In genomic region chr6:116264836-116265235, GRCm38 (mm10) we compare ENCODE assay signal across 8 mouse cellular contexts. TPM values are rescaled to one million over a fixed set of nuclear protein-coding genes. Genes with fewer than 3 reads are reported as not detected.
DNase-seq lines count a peak whose midpoint lies in the region; ATAC-seq and TF ChIP-seq lines count a peak whose summit lies in the region.

No protein-coding gene starts in this region.

- H3K4me3 ChIP-seq in heart, postnatal 0 days (ENCODE audit: low read depth, low read length), result peak overlapping the region; percentile 72; the same call in 1 of the 2 replicates
- peak overlapping the region; percentile 48 for H3K4me3 ChIP-seq in bone marrow, adult 2 months (replicated peaks; ENCODE audit: control insufficient read depth, low read depth, low read length)
- H3K4me3 ChIP-seq in hindbrain, embryonic 14.5 days (replicated peaks; ENCODE audit: low read length), result peak overlapping the region; percentile 66
- peak overlapping the region; percentile 59 for H3K4me3 ChIP-seq in midbrain, embryonic 15.5 days

- H3K4me2 ChIP-seq in heart, postnatal 0 days (ENCODE audit: low read depth, low read length), result peak overlapping the region; percentile 97; the same call in 1 of the 2 replicates
- peak overlapping the region; percentile 73 for H3K4me2 ChIP-seq in hindbrain, embryonic 14.5 days (replicated peaks)
- peak overlapping the region; percentile 67 for H3K4me2 ChIP-seq in midbrain, embryonic 15.5 days

- no peak for TF ChIP-seq POLR2A in bone marrow, adult 2 months (IDR thresholded peaks at IDR 0.05; ENCODE audit: borderline replicate concordance, control insufficient read depth, low read depth, low read length)

- TF ChIP-seq EP300 in heart, postnatal 0 days (IDR thresholded peaks at IDR 0.05; ENCODE audit: low read depth), result no peak

- H3K9me3 ChIP-seq in heart, postnatal 0 days (replicated peaks; ENCODE audit: control insufficient read depth, low read length), result no peaks in the 10 kb centered on the region
- H3K9me3 ChIP-seq in hindbrain, embryonic 14.5 days (ENCODE audit: control insufficient read depth, low read length), result no peaks in the 10 kb centered on the region
- no peaks in the 10 kb centered on the region for H3K9me3 ChIP-seq in midbrain, embryonic 15.5 days

- TF ChIP-seq CTCF in heart, postnatal 0 days (IDR thresholded peaks at IDR 0.05; ENCODE audit: low read depth), result no peak
- no peak for TF ChIP-seq CTCF in bone marrow, adult 2 months (IDR thresholded peaks at IDR 0.05; ENCODE audit: control insufficient read depth, insufficient read depth, low read length)

- no peak overlapping the region for H3K9ac ChIP-seq in heart, postnatal 0 days (replicated peaks; ENCODE audit: low read depth, low read length)
- H3K9ac ChIP-seq in hindbrain, embryonic 14.5 days, result peak overlapping the region; percentile 81
- no peak overlapping the region for H3K9ac ChIP-seq in midbrain, embryonic 15.5 days

- H3K36me3 ChIP-seq in heart, postnatal 0 days (replicated peaks; ENCODE audit: control insufficient read depth, insufficient read depth, low read length), result peaks cover 24% of the 10 kb centered on the region
- H3K36me3 ChIP-seq in hindbrain, embryonic 14.5 days (replicated peaks; ENCODE audit: control insufficient read depth, insufficient read depth), result peaks cover 30% of the 10 kb centered on the region
- H3K36me3 ChIP-seq in midbrain, embryonic 15.5 days (replicated peaks), result peaks cover 21% of the 10 kb centered on the region; the same call in 1 of the 2 replicates

- ATAC-seq in heart, postnatal 0 days (ENCODE audit: insufficient read depth, low read depth), result no peak
- ATAC-seq in hindbrain, embryonic 14.5 days (ENCODE audit: low FRiP score), result no peak
- no peak for ATAC-seq in midbrain, embryonic 15.5 days (replicated peaks)

- H3K27ac ChIP-seq in heart, postnatal 0 days (ENCODE audit: low read depth), result no peak overlapping the region
- peak overlapping the region; percentile 2; the same call in 1 of the 2 replicates for H3K27ac ChIP-seq in bone marrow, adult 2 months (ENCODE audit: control insufficient read depth, insufficient read depth, low read depth, low read length, poor library complexity)
- no peak overlapping the region for H3K27ac ChIP-seq in hindbrain, embryonic 14.5 days
- no peak overlapping the region for H3K27ac ChIP-seq in midbrain, embryonic 15.5 days

- peaks cover 5% of the 10 kb centered on the region; the same call in 1 of the 2 replicates for H3K4me1 ChIP-seq in heart, postnatal 0 days (ENCODE audit: control insufficient read depth, insufficient read depth)
- H3K4me1 ChIP-seq in bone marrow, adult 2 months (ENCODE audit: control insufficient read depth, insufficient read depth, low read length), result peaks cover 1% of the 10 kb centered on the region
- peaks cover 19% of the 10 kb centered on the region for H3K4me1 ChIP-seq in hindbrain, embryonic 14.5 days (replicated peaks; ENCODE audit: control insufficient read depth, insufficient read depth, low read length)
- H3K4me1 ChIP-seq in midbrain, embryonic 15.5 days, result peaks cover 25% of the 10 kb centered on the region

- DNase-seq in heart, postnatal 0 days (ENCODE audit: low spot score), result no peak
- no peak for DNase-seq in heart, postnatal 4 days
- DNase-seq in hindbrain, embryonic 14.5 days (ENCODE audit: low spot score), result no peak
- DNase-seq in ovary, adult 18-20 months (ENCODE audit: low spot score), result no peak
- no peak for DNase-seq in cerebellum, adult 11-12 months
- DNase-seq in layer of hippocampus, adult 9-10 months (ENCODE audit: low spot score), result no peak

- H3K27me3 ChIP-seq in heart, postnatal 0 days (ENCODE audit: control insufficient read depth, insufficient read depth, low read length), result no peaks in the 10 kb centered on the region
- no peaks in the 10 kb centered on the region for H3K27me3 ChIP-seq in hindbrain, embryonic 14.5 days (ENCODE audit: control insufficient read depth, insufficient read depth, low read length)
- H3K27me3 ChIP-seq in midbrain, embryonic 15.5 days (replicated peaks), result no peaks in the 10 kb centered on the region

- WGBS in heart, postnatal 0 days, result 88% methylated on average over 11 of the region's 11 CpGs
- 61% methylated on average over 11 of the region's 11 CpGs for WGBS in bone marrow, adult 2 months
- 79% methylated on average over 11 of the region's 11 CpGs for WGBS in hindbrain, embryonic 14.5 days
- 76% methylated on average over 11 of the region's 11 CpGs for WGBS in midbrain, embryonic 15.5 days

RNA-seq across cellular contexts. Expression of gene Zfand4, which starts 0.8 kb away (rescaled TPM):
- 1.0 and 4.6 TPM in 2 replicates for total RNA-seq in heart, postnatal 0 days (2014; rRNA removed; ENCODE audit: low replicate concordance)
- 2.0 and 2.1 TPM in 2 replicates for polyA plus RNA-seq in heart, postnatal 0 days (2015; fragmentation: Nextera tagmentation; extraction: Ambion mirVana)
- 1 to 10 TPM; 6.0 to 7.5 TPM for total RNA-seq in heart, postnatal 4 days (2021)
- polyA plus RNA-seq in bone marrow, adult 2 months (2011; ENCODE audit: insufficient read depth, insufficient read length, low replicate concordance, missing spikeins), result 4.3 and 13.8 TPM in 2 replicates
- 6.7 and 7.4 TPM in 2 replicates for polyA plus RNA-seq in hindbrain, embryonic 14.5 days (2014; fragmentation: Nextera tagmentation; extraction: Ambion mirVana)
- polyA plus RNA-seq in midbrain, embryonic 15.5 days (2015; fragmentation: Nextera tagmentation; extraction: Ambion mirVana), result 6.8 and 8.5 TPM in 2 replicates

RNA-seq across cellular contexts. Expression of gene Washc2, which starts 57.0 kb away (rescaled TPM):
- total RNA-seq in heart, postnatal 0 days (2014; rRNA removed; ENCODE audit: low replicate concordance), result 57.1 and 96.8 TPM in 2 replicates
- polyA plus RNA-seq in heart, postnatal 0 days (2015; fragmentation: Nextera tagmentation; extraction: Ambion mirVana), result 26.2 and 30.3 TPM in 2 replicates
- 10 to 100 TPM; 35.9 to 36.0 TPM for total RNA-seq in heart, postnatal 4 days (2021)
- polyA plus RNA-seq in bone marrow, adult 2 months (2011; ENCODE audit: insufficient read depth, insufficient read length, low replicate concordance, missing spikeins), result 27.5 and 39.4 TPM in 2 replicates
- 61.9 and 63.8 TPM in 2 replicates for polyA plus RNA-seq in hindbrain, embryonic 14.5 days (2014; fragmentation: Nextera tagmentation; extraction: Ambion mirVana)
- polyA plus RNA-seq in midbrain, embryonic 15.5 days (2015; fragmentation: Nextera tagmentation; extraction: Ambion mirVana), result 68.4 and 76.4 TPM in 2 replicates
